Mouse (Mus musculus) lung, postnatal 0 days (tissue): Measurements from ENCODE around the gene Arhgap9.

Experiments used
- CTCF ChIP-seq: IDR thresholded peaks from 2 replicates; pipeline ENCODE4 v1.5.1; 2016; ENCODE audit warnings: antibody characterized with exemption, mild to moderate bottlenecking
- EP300 ChIP-seq: IDR thresholded peaks from 2 replicates; pipeline ENCODE4 v1.6.1; 2016; ENCODE audit warnings: antibody characterized with exemption, mild to moderate bottlenecking, control low read depth

GRCm38 (mm10) chr10:127349810-127350209 is 28.0 kb downstream of the Arhgap9 start:
- TF ChIP-seq CTCF (no peak), EP300 (no peak)
